Mouse (Mus musculus): ENCODE results near the gene Patz1.

The Patz1 gene

GRCm38 (mm10) chr11:3292711-3293249, 4.1 kb downstream of the Patz1 start:
- DNase-seq, result peak; percentile 39

GRCm38 (mm10) chr11:3293361-3293760, 4.7 kb downstream of the Patz1 start:
- peak; percentile 37 for DNase-seq

DNA sequence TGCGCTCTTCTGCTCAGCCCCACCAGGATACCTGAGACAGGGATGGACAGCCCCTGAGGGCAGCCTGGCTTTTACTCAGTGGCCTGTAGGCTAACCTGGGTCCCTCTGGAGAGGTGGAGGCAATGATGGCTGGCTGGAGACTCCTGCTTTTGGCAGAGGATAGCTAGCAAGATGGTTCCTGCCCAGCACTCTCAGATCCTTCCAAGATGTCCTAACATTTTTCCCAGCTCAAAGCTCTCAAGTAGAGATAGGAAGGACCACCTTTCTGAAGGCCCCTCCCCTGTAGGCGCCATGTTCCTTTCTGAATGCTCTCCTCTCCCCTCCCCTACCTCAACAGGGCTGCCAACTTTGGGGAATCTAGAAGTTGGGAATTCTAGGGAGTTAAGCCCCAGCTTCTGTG, 6.0 kb downstream of the Patz1 start:
- no peak for DNase-seq

GRCm38 (mm10) chr11:3296056-3296455, 7.4 kb downstream of the Patz1 start:
- DNase-seq, result no peak

DNA sequence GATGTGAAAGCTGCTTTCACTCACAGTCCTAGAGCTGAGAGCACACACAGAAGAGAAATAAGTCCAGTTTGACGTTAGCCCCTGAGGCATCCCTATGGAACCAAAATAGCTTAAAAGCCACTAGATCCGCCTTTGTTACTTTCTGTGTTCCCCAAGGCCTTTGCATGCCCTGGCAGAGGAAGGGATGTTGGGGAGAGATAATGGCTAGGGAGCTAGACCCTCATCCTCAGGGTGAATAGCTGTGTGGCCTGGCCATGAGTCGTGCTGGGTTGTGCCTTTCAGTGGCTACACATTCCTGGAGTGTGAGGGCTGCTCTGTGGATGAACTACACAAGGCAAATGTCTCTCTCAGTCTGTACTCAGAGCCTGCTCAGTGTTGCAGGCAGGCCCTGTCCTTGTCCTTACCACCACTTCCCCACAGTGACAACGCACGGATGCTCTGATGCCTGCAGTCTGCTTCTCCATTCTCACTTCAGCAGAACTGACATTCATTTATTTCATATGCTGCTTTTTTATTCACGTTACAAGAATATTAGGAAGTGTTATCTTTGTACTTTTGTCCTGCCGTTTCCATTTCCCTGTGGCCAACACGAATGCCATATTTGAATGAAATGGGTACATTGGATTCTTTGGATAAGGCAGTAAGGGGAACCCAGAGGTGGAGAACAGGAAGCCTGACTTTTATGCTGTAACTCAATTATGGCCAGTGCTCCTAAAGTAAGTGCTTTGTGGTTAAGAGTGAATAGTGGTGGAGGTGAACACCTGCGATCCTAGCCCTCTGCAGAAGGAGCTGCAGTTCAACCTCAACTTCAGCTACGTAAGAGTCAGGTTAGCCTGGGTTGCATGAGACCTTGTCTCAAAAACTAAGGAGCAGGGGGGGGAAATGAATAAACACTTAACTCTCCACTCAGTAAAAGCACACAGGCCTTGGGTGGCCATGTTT, 9.5 kb downstream of the Patz1 start:
- DNase-seq, result peak; percentile 40

GRCm38 (mm10) chr11:3298813-3299185, 10.1 kb downstream of the Patz1 start:
- DNase-seq, result peak; percentile 45

DNA sequence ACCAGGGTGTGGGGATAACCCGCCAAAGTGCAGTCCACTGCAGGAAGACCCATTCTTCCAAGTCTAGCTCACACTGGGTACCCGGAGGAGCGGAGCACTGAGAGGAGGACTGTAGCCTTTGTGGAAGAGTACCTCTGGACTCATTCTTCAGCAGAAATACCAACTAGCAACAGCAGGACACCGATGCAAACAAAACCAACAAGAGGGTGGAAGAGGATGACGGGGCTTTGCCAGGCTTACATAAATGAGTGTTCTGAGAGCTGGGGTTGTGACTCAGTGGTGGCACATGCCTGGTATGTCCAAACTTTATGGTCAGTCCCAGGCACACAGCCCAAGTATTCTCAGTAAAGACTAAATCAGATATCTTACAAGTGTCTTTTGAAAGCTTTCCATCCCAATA, 12.4 kb downstream of the Patz1 start:
- no peak for DNase-seq

DNA sequence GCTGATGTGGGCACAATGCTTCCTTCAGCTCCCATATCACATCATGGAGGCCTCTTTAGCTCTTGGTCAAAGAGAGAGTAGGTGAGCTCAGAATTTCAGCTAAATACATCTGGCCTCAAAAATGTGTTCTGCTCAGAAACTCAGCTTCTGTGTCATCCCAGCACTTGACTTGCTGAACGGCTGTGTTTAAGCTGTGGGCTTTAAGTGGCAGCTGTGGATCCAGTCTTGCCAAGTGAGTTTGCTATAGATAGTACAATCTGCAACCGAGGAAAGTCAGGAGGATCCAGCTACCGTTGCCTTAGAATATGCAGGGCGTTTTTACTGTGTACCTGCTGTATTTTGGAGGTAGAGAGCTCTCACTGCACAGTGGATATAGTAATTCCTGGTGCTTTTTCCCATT, 13.7 kb downstream of the Patz1 start:
- DNase-seq, result no peak

DNA sequence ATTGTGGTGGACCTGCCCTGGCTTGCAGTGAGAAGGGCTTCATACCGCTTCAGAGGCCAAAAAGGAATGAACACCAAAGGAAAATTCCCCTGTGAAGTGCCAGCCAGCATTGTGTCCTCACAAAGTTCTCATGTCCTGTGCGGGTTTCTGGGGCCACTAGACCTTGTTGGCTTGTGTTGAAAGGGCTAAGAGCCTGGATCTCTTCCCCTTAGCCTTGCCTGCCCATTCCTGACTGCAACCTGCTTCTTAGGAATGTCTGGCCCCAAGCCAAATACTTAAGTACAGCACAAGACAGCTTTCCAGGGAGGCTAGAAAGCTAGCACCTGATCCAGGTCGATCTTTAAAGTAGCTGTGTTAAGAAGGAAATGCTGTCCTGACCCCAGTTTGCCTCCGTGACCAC, 14.1 kb downstream of the Patz1 start:
- no peak for DNase-seq

DNA sequence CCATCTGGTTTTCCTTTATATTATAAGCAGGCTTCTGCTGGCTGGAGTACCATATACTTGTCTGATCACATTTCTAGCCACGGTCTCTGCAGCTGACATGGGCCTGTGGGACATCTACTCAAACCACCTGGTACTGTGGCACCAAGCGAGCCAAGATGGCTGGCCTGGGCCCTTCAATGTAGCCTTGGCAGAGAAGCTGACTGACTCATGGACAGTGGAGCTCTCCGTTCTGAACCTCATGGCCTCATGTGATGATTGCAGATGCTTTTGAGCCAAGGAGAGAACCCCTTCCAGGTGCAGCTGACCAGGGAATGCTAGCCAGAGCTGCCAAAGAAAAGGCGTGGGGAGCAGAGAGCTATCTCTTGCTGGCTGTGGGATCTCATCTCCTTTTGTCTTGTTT, 17.1 kb downstream of the Patz1 start:
- no peak for DNase-seq

DNA sequence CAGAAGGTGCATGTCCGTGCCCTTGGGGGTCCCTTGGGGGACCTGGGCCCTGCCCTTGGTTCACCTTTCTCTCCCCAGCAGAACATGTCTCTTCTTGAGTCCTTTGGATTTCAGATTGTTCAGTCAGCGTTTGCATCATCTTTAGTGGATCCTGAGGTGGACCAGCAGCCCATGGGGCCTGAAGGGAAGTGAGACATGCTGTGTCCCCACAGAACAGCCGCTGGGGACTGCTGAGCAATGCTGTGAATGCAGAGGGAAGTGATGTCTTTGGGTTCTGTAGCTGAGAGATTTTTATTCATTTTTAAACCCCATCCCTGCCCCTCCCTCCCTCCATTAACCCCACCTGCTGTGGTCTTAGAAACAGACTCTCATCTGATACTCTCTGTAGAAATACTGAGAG, 19.2 kb downstream of the Patz1 start:
- DNase-seq, result no peak

- DNase-seq, result peak; percentile 50
Measured at GRCm38 (mm10) chr11:3309884-3310283, 21.2 kb downstream of the Patz1 start.

DNA sequence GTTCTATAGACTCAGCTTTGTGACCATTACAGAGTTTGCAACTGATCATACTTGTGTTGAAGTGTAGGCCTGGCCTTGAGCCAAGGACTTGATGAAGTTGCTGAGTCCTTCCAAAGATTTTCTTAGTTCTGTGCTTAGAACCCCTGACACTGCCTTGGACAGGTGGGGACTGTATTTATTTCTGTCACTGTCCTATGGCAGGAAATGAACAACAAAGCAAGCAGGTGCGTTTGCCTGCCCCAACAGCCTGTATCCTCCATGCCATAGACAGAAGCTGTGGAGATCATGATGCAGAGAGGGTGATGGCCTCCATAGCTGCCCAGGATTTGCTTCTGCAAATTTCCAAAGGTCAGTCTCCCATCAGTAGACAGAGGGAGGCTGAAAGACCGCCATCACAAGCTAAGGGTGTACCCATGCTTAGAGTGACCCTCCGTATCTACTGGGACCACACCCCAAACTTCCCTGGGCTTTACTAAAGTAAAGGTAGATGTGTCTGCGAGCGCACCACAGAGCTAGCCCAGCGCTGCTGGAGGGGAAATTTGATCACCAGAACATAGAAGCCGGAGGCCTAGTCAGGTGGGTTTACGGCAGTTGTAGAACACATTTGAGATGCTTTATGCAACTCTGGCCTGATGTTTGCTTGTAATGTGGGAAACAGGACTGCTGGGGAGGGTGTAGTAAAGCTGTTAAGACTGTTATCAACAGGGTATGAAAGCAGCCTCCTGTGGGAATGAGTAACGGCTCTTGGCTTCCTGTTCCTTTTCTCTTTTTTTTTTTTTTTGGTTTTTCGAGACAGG, 22.3 kb downstream of the Patz1 start:
- DNase-seq, result peak; percentile 59

GRCm38 (mm10) chr11:3311586-3312347, 23.1 kb downstream of the Patz1 start:
- no peak for DNase-seq

GRCm38 (mm10) chr11:3313294-3313693, 24.6 kb downstream of the Patz1 start:
- DNase-seq, result peak; percentile 62

- peak; percentile 70 for DNase-seq
Measured at GRCm38 (mm10) chr11:3314148-3314547, 25.5 kb downstream of the Patz1 start.

DNA sequence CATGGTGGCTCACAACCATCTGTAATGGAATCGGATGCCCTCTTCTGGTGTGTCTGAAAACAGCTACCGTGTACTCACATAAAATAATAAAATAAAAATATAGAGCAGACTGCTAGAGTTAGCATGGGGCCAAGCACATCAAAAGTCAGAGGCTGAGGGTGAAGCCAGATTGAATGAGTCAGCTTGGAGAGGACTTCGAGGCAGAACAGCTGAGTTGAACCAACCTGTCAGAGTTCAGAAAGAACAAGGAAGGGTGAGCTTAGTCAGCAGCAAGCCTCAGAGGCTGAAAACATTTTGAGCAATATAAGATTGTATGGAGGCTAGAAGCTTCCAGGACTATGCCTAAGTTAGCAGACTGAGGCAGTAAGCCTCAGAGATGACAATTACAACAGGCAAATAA, 29.6 kb downstream of the Patz1 start:
- no peak for DNase-seq

- peak; percentile 49 for DNase-seq
Measured at GRCm38 (mm10) chr11:3328271-3328670, 39.6 kb downstream of the Patz1 start.

DNA sequence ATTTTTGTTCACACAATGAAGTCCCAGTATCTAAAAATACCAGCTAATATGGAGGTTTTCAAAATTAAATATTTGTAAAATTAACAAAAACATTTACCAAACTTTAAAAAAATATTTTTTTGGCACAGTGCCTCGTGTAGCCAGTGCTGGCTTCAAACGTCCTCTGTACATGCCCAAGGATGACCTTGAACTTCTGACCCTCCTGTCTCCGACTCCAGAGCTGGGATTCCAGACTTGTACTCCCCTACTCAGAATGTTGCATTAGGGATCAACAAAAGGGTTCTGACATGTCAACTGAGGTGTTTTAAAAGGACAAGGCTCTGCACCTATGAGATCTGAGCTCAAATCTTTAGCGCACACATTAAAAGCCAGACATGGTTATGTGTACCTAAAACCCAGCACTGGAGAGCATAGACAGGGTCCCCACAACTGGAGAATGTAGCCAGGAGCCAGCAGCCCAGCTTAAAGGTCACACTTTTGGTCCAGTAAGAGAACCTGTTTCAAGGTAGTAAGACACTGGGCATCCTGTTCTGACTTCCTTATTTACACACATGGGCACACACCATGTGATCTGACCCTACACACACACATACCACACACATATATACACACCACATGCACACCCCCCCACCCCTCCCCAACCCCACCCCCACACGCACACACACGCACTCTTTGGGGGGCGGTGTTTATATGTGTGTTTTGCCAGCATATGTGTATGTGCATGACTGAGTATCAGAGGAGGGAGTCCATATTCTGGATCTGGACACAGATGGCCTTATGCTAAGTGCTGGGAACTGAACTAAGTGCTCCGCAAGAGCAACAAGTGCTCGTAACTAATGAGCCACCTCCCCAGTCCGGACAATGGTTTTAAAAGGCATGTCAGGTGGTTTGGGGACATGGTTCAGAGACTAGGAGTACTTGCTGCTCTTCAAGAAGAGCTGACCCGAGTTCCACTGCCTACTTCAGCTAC, 40.4 kb downstream of the Patz1 start:
- peak; percentile 6 for DNase-seq

GRCm38 (mm10) chr11:3329891-3330451, 41.3 kb downstream of the Patz1 start, which contains the start of gene Pik3ip1:
Gene Pik3ip1, plus strand, starts transcription at chr11:3330401.
- no peak for DNase-seq

GRCm38 (mm10) chr11:3330566-3330965, 41.9 kb downstream of the Patz1 start:
- peak; percentile 92 for DNase-seq

Measured in thymus, postnatal 25 days (tissue).